Mouse (Mus musculus): ENCODE measurements at regions not wholly inside any gene's neighbourhood (a gene's known extent, or its start where the extent isn't known, plus 50 kb on each side); places are given as distances from the start of the nearest gene placed in this dataset.
A peak's percentile ranks its signal among the peaks of the same experiment; 100 is the strongest.

- Histone ChIP-seq H3K9me3 (ENCODE audit: control insufficient read depth, low read length) (0 out of 2 replicates have a peak, but pooled peaks cover 7% of the 10 kb centered on the region), H3K9ac (no peak overlapping the region), H3K27me3 (ENCODE audit: control insufficient read depth, insufficient read depth, low read length) (no peaks in the 10 kb centered on the region), H3K4me2 (replicated peaks) (no peak overlapping the region), H3K36me3 (replicated peaks; ENCODE audit: control insufficient read depth, insufficient read depth) (no peaks in the 10 kb centered on the region), H3K4me3 (replicated peaks; ENCODE audit: low read length) (no peak overlapping the region), H3K27ac (no peak overlapping the region), H3K4me1 (replicated peaks; ENCODE audit: control insufficient read depth, insufficient read depth, low read length) (no peaks in the 10 kb centered on the region)
- DNase-seq (ENCODE audit: low spot score) (no peak), ATAC-seq (ENCODE audit: low FRiP score) (no peak)
- 95% methylated on average over 6 of the region's 6 CpGs for WGBS
Observed at GRCm38 (mm10) chr5:35168369-35168768, 62.8 kb upstream of the Lrpap1 start.

- 0 out of 2 replicates have a peak, but pooled peaks cover 7% of the 10 kb centered on the region for H3K9me3 ChIP-seq (ENCODE audit: control insufficient read depth, low read length)
- no peaks in the 10 kb centered on the region for H3K4me1 ChIP-seq (replicated peaks; ENCODE audit: control insufficient read depth, insufficient read depth, low read length)
- no peaks in the 10 kb centered on the region for H3K36me3 ChIP-seq (replicated peaks; ENCODE audit: control insufficient read depth, insufficient read depth)
- H3K4me3 ChIP-seq (replicated peaks; ENCODE audit: low read length): no peak overlapping the region
- H3K9ac ChIP-seq: no peak overlapping the region
- no peak for DNase-seq (ENCODE audit: low spot score)
- WGBS: 81% methylated on average over 8 of the region's 8 CpGs
- no peak overlapping the region for H3K27ac ChIP-seq
- ATAC-seq (ENCODE audit: low FRiP score): no peak
- no peak overlapping the region for H3K4me2 ChIP-seq (replicated peaks)
- H3K27me3 ChIP-seq (ENCODE audit: control insufficient read depth, insufficient read depth, low read length): no peaks in the 10 kb centered on the region
Observed at GRCm38 (mm10) chr5:35165993-35166392, 60.4 kb upstream of the Lrpap1 start.

GRCm38 (mm10) chr5:35165459-35165858, 59.9 kb upstream of the Lrpap1 start:
- no peak overlapping the region for H3K4me3 ChIP-seq (replicated peaks; ENCODE audit: low read length)
- H3K4me1 ChIP-seq (replicated peaks; ENCODE audit: control insufficient read depth, insufficient read depth, low read length): no peaks in the 10 kb centered on the region
- WGBS: 74% methylated on average over 2 of the region's 2 CpGs
- H3K27ac ChIP-seq: no peak overlapping the region
- no peak overlapping the region for H3K9ac ChIP-seq
- ATAC-seq (ENCODE audit: low FRiP score) (no peak), DNase-seq (ENCODE audit: low spot score) (no peak)
- H3K36me3 ChIP-seq (replicated peaks; ENCODE audit: control insufficient read depth, insufficient read depth): no peaks in the 10 kb centered on the region
- H3K9me3 ChIP-seq (ENCODE audit: control insufficient read depth, low read length): 0 out of 2 replicates have a peak, but pooled peaks cover 7% of the 10 kb centered on the region
- H3K27me3 ChIP-seq (ENCODE audit: control insufficient read depth, insufficient read depth, low read length): no peaks in the 10 kb centered on the region
- H3K4me2 ChIP-seq (replicated peaks): no peak overlapping the region

- no peak overlapping the region for H3K4me3 ChIP-seq (replicated peaks; ENCODE audit: low read length)
- peaks cover 10% of the 10 kb centered on the region; the same call in 1 of the 2 replicates for H3K4me1 ChIP-seq (replicated peaks; ENCODE audit: control insufficient read depth, insufficient read depth, low read length)
- ATAC-seq (ENCODE audit: low FRiP score): no peak
- H3K9ac ChIP-seq: no peak overlapping the region
- no peak for DNase-seq (ENCODE audit: low spot score)
- H3K9me3 ChIP-seq (ENCODE audit: control insufficient read depth, low read length): 0 out of 2 replicates have a peak, but pooled peaks cover 5% of the 10 kb centered on the region
- no peak overlapping the region for H3K27ac ChIP-seq
- no peaks in the 10 kb centered on the region for H3K36me3 ChIP-seq (replicated peaks; ENCODE audit: control insufficient read depth, insufficient read depth)
- 88% methylated on average over 4 of the region's 4 CpGs for WGBS
- H3K4me2 ChIP-seq (replicated peaks): no peak overlapping the region
- no peaks in the 10 kb centered on the region for H3K27me3 ChIP-seq (ENCODE audit: control insufficient read depth, insufficient read depth, low read length)
Observed at GRCm38 (mm10) chr5:35162607-35163006, 57.0 kb upstream of the Lrpap1 start.

- Histone ChIP-seq H3K27ac (no peak overlapping the region), H3K4me3 (replicated peaks; ENCODE audit: low read length) (no peak overlapping the region), H3K4me1 (replicated peaks; ENCODE audit: control insufficient read depth, insufficient read depth, low read length) (peaks cover 10% of the 10 kb centered on the region; the same call in 1 of the 2 replicates), H3K9ac (no peak overlapping the region), H3K9me3 (ENCODE audit: control insufficient read depth, low read length) (0 out of 2 replicates have a peak, but pooled peaks cover under 1% of the 10 kb centered on the region), H3K36me3 (replicated peaks; ENCODE audit: control insufficient read depth, insufficient read depth) (no peaks in the 10 kb centered on the region), H3K27me3 (ENCODE audit: control insufficient read depth, insufficient read depth, low read length) (no peaks in the 10 kb centered on the region), H3K4me2 (replicated peaks) (no peak overlapping the region)
- ATAC-seq (ENCODE audit: low FRiP score) (no peak), DNase-seq (ENCODE audit: low spot score) (no peak)
- 87% methylated on average over 3 of the region's 3 CpGs for whole genome bisulfite sequencing
Observed at GRCm38 (mm10) chr5:35162120-35162519, 56.6 kb upstream of the Lrpap1 start.

GRCm38 (mm10) chr5:35160929-35161815, 55.6 kb upstream of the Lrpap1 start:
- H3K27ac ChIP-seq: no peak overlapping the region
- H3K4me1 ChIP-seq (replicated peaks; ENCODE audit: control insufficient read depth, insufficient read depth, low read length): peaks cover 10% of the 10 kb centered on the region; the same call in 1 of the 2 replicates
- 83% methylated on average over 5 of the region's 5 CpGs for WGBS
- H3K27me3 ChIP-seq (ENCODE audit: control insufficient read depth, insufficient read depth, low read length): no peaks in the 10 kb centered on the region
- H3K4me3 ChIP-seq (replicated peaks; ENCODE audit: low read length): no peak overlapping the region
- H3K9me3 ChIP-seq (ENCODE audit: control insufficient read depth, low read length): no peaks in the 10 kb centered on the region
- no peak overlapping the region for H3K4me2 ChIP-seq (replicated peaks)
- ATAC-seq (ENCODE audit: low FRiP score): no peak
- no peak overlapping the region for H3K9ac ChIP-seq
- no peaks in the 10 kb centered on the region for H3K36me3 ChIP-seq (replicated peaks; ENCODE audit: control insufficient read depth, insufficient read depth)
- DNase-seq (ENCODE audit: low spot score): no peak

GRCm38 (mm10) chr5:35159854-35160253, 54.3 kb upstream of the Lrpap1 start:
- Histone ChIP-seq H3K27me3 (ENCODE audit: control insufficient read depth, insufficient read depth, low read length) (no peaks in the 10 kb centered on the region), H3K27ac (no peak overlapping the region), H3K9me3 (ENCODE audit: control insufficient read depth, low read length) (no peaks in the 10 kb centered on the region), H3K4me3 (replicated peaks; ENCODE audit: low read length) (no peak overlapping the region), H3K4me1 (replicated peaks; ENCODE audit: control insufficient read depth, insufficient read depth, low read length) (peaks cover 10% of the 10 kb centered on the region; the same call in 1 of the 2 replicates), H3K9ac (no peak overlapping the region), H3K36me3 (replicated peaks; ENCODE audit: control insufficient read depth, insufficient read depth) (no peaks in the 10 kb centered on the region), H3K4me2 (replicated peaks) (no peak overlapping the region)
- no peak for DNase-seq (ENCODE audit: low spot score)
- WGBS: 75% methylated on average over 4 of the region's 4 CpGs
- no peak for ATAC-seq (ENCODE audit: low FRiP score)

- Histone ChIP-seq H3K4me2 (replicated peaks) (no peak overlapping the region), H3K27ac (no peak overlapping the region), H3K9ac (no peak overlapping the region), H3K36me3 (replicated peaks; ENCODE audit: control insufficient read depth, insufficient read depth) (no peaks in the 10 kb centered on the region), H3K9me3 (ENCODE audit: control insufficient read depth, low read length) (no peaks in the 10 kb centered on the region), H3K27me3 (ENCODE audit: control insufficient read depth, insufficient read depth, low read length) (no peaks in the 10 kb centered on the region), H3K4me3 (replicated peaks; ENCODE audit: low read length) (no peak overlapping the region), H3K4me1 (replicated peaks; ENCODE audit: control insufficient read depth, insufficient read depth, low read length) (peaks cover 10% of the 10 kb centered on the region; the same call in 1 of the 2 replicates)
- DNase-seq (ENCODE audit: low spot score) (no peak), ATAC-seq (ENCODE audit: low FRiP score) (no peak)
- WGBS: 54% methylated on average over 9 of the region's 9 CpGs
Observed at GRCm38 (mm10) chr5:35159178-35159661, 53.7 kb upstream of the Lrpap1 start.

GRCm38 (mm10) chr5:35158346-35159047, 52.9 kb upstream of the Lrpap1 start:
- H3K9ac ChIP-seq: no peak overlapping the region
- ATAC-seq (ENCODE audit: low FRiP score) (0 out of 2 replicates have a peak, but pooled peaks have one; percentile 6), DNase-seq (ENCODE audit: low spot score) (no peak)
- no peak overlapping the region for H3K4me3 ChIP-seq (replicated peaks; ENCODE audit: low read length)
- no peak overlapping the region for H3K4me2 ChIP-seq (replicated peaks)
- no peaks in the 10 kb centered on the region for H3K27me3 ChIP-seq (ENCODE audit: control insufficient read depth, insufficient read depth, low read length)
- H3K36me3 ChIP-seq (replicated peaks; ENCODE audit: control insufficient read depth, insufficient read depth): no peaks in the 10 kb centered on the region
- peaks cover 10% of the 10 kb centered on the region; the same call in 1 of the 2 replicates for H3K4me1 ChIP-seq (replicated peaks; ENCODE audit: control insufficient read depth, insufficient read depth, low read length)
- H3K27ac ChIP-seq: no peak overlapping the region
- no peaks in the 10 kb centered on the region for H3K9me3 ChIP-seq (ENCODE audit: control insufficient read depth, low read length)
- WGBS: 56% methylated on average over 8 of the region's 8 CpGs
